Mouse (Mus musculus) stomach, postnatal 0 days (tissue): ENCODE measurements around the gene Dnaic1.
"Not testable (repeated sequence)": the region's sequence is repeated elsewhere in the genome, so short reads cannot be mapped to it uniquely, and the experiment has no call there.

Source experiments
- CTCF ChIP-seq: IDR thresholded peaks from 2 replicates; pipeline ENCODE4 v1.5.1; 2016; ENCODE audit warnings: antibody characterized with exemption, low read depth, mild to moderate bottlenecking, moderate library complexity
- EP300 ChIP-seq: optimal IDR thresholded peaks from 2 replicates; pipeline ENCODE3; 2016; ENCODE audit warnings: antibody characterized with exemption

DNA sequence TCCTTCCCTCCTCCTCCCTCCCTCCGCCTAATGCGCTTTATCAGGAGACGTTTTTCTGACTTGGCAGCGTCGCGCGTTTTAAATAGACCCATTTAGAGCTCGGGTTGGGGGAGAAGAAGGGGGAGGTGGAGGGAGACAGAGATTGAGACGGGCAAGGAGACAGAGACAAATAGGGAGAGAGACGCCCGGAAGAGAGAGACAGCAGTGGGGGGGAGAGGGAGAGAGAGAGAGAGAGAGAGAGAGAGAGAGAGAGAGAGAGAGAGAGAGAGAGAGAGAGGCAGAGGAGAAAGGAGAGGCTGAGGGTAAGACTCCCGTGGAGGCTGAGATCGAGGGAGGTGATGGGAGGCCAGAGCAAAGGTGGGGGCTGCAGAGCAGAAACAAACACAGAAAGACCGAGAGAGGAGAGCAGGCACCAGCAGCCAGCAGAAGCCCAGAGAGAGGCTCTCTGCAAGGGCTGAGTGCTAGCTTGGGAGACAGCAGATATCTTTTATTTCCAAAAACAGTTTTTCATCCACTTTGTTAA is 115.4 kb downstream of the Dnaic1 start:
- TF ChIP-seq EP300, CTCF: not testable (repeated sequence)
